Mouse (Mus musculus) C2C12 (cell line): ENCODE measurements around the gene Kif14.

ENCODE experiments used
- CEBPB ChIP-seq: IDR thresholded peaks from one replicate; pipeline ENCODE4 v1.6.1; 2011; ENCODE audit warnings: low read depth, mild to moderate bottlenecking, control low read depth, moderate library complexity
- CTCF ChIP-seq: IDR thresholded peaks from one replicate; pipeline ENCODE4 v1.5.1; 2011; ENCODE audit not compliant: control insufficient read depth, insufficient read depth, insufficient read length
- FOSL1 ChIP-seq: IDR thresholded peaks from one replicate; pipeline ENCODE4 v1.8.0; 2011; ENCODE audit warnings: mild to moderate bottlenecking, low read length; ENCODE audit not compliant: poor library complexity, insufficient read depth, severe bottlenecking
- MAX ChIP-seq: IDR thresholded peaks from one replicate; pipeline ENCODE4 v1.6.1; 2011; ENCODE audit warnings: mild to moderate bottlenecking, control low read depth
- MYOD1 ChIP-seq: IDR thresholded peaks from one replicate; pipeline ENCODE4 v1.6.1; 2011; ENCODE audit warnings: low read depth; ENCODE audit not compliant: control insufficient read depth, insufficient read length
- MYOG ChIP-seq: IDR thresholded peaks from one replicate; pipeline ENCODE4 v1.6.1; 2011; ENCODE audit not compliant: control insufficient read depth, insufficient read length; ENCODE audit errors: extremely low read depth
- USF1 ChIP-seq: IDR thresholded peaks from one replicate; pipeline ENCODE4 v1.6.1; 2011; ENCODE audit warnings: low read depth, mild to moderate bottlenecking, control low read depth, moderate library complexity

DNA sequence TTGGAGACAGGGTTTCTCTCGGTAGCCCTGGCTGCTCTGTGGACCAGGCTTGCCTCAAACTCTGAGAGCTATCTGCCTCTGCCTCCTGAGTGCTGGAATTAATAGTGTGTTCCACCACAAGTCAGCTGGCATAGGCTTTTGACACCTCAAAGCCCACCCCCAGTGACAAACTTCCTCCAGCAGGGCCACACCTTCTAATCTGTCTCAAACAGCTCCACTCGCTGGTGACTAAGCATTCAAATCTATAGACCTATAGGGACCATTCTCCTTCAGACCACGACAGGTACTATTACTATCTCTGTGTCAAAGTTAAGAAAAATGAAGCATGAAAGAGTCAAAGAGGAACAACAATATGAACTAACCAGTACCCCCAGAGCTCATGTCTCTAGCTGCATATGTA is 66.4 kb downstream of the Kif14 start:
- TF ChIP-seq CTCF (no peak), MAX (no peak), USF1 (no peak), FOSL1 (no peak), CEBPB (no peak), MYOD1 (no peak), MYOG (no peak)
